Mouse (Mus musculus) mature B cell (primary cell): Measurements from ENCODE around the gene Hps4.

Experiments
- in situ Hi-C: fragments of 300-500 bp; cut with MboI; formaldehyde crosslinking; loops from 2 replicates; pipeline ENCODE4 v1.14.3; 2019

Gene Hps4

DNA sequence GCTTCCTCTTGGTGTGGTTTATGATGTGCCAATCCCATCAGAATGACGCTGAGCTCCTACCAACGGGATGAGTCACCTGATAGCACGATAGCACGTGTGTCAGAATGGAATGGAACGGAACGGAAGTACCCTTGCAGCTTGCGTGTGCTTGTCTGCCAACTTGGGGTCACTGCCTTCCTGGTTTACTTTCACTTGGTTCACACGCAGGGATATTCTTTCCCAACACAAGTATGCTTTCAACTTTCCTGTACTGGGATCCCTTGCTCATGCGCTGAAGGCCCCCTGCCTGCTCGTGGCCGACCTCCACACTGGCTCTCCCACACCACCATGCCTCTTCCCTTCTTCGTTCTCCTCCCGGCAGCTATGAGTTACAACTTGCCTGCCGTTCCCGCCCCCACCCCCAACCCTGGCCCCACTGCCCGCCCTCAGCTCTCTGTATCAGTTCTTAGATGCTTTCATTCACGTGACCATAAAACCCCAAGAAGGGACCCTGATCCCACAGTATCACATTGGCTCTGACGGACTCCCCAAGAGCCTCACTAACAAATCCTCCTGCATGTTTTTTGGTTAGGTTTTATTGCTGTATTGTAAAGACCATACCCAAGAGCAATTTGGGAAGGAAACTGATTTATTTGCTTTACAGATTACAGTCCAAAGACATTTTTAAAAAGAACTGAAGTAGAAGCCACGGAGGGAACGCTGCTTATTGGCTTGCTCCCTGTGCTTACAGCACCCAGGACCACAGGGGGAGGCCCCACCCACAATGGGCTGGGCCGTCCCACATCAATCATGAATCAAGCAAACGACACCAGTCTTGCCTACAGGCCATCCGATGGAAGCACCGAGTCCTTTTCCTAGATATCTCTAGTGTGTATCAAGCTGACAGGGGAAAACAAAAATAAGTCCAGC is 18.0 kb upstream of the Hps4 start:
- in situ Hi-C loops, result no loop called here

DNA sequence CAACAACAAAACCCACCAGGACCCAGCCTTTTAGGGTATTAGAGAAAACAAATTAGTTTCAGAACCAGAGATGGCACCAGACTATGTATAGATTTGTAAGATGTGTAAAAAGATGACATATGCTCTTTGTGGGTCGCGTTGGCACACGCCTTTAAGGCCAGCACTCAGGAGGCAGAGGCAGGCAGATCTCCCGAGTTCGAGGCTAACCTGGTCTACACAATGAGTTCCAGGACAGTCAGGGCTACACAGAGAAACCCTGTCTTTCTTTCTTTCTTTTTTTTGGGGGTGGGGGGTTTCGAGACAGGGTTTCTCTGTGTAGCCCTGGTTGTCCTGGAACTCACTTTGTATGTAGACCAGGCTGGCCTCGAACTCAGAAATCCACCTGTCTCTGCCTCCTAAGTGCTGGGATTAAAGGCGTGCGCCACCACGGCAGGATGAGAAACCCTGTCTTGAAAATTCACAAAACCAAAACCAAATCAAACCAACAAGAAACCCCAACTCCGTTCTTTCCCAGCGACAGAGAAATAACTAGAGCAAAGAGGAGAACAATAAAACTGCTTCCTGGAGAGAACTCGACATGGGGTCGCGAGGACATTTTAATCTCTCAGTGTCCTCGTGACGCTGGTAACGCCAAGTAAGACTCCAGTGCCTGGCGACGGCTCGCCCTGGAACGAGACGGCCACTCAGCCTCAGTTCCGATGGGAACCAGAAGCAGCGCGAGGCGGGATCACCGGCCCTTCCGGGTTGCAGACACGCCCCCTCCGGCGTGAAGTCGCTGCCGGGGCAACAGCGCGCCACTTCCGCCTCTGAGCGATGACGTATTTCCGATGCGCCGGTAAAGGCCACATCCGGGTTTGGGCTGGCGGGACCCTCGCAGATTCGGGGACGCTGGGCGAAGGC is 17.1 kb upstream of the Hps4 start, which contains the start of gene Tfip11:
Gene Tfip11 (plus strand): TSS at position 813 of the 900 bp plus-strand sequence.
- in situ Hi-C loops, result no loop called here

DNA sequence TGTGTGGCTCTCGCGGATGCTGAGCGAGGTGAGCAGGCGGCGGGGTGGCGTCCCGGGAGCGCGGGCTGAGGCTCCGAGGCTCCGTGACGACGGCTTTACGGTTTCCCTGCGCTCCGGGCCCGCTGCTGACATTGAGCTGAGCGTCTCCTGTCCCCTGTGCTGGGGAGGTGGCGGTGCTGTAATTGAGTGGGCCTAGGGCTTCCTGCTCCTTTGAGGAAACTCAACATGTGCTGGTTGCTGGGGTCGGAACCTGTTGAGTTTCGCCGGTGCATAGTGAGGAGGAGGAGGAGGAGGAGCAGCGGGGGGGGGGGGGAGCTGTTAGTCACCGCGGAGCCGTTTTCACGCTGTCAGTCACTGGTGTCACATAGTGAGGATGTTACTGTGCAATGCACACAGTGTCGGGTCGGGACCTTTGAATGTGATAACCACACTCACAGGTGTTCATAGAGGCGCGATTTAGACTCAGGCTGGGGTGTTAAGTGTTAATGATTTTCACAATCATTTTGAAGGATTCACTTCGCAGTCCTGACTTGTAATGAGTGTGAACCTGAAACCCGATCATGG is 16.4 kb upstream of the Hps4 start:
- in situ Hi-C loops, result no loop called here

DNA sequence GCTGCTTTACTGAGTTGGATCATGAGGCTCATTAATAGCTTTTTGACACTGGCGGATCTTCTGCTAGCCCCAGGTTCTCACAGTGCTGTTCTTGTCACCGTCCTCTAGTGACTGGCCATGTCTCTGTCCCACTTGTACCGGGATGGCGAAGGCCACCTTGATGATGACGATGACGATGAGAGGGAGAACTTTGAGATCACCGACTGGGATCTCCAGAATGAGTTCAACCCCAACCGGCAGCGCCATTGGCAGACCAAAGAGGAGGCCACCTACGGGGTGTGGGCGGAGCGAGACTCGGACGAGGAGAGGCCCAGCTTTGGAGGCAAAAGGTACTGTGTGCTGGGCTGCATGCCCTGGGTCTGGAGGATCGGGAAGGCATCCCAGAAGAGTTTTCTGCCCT is 15.0 kb upstream of the Hps4 start:
- in situ Hi-C loops, result no loop called here

DNA sequence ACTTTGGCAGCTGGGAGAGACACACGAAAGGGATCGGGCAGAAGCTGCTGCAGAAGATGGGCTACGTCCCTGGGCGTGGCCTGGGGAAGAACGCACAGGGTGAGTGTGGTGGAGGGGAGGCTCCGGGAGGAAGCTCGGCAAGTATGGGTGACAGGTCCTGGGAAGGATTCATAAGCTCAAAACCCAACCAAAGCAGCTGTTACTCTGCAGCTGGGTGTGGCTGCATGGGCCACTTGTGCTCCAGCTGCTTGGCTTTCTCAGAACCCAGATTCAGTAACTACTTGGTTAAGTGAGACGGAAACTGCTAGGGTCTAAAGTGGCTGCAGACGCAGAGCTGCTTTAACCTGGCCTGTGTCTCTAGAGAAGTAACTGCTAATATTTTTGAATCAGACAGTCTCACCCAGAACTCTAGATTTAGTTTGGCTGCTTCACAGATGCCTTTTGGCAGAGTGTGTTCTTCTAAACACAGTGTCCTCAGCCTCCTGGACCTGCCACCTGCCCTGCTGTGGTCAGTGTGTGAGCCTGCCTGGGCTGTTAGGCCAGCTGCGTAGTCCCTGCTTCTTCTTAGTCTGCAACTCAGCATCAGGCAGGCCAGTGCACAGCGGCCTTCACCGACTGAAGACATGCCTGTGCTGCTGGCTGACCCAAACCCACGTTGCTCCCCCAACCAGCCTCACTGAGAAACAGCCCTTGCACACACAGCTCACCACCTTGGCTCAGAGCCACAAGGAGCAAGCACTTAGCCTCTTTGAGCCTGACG is 12.9 kb upstream of the Hps4 start:
- in situ Hi-C loops, result no loop called here

DNA sequence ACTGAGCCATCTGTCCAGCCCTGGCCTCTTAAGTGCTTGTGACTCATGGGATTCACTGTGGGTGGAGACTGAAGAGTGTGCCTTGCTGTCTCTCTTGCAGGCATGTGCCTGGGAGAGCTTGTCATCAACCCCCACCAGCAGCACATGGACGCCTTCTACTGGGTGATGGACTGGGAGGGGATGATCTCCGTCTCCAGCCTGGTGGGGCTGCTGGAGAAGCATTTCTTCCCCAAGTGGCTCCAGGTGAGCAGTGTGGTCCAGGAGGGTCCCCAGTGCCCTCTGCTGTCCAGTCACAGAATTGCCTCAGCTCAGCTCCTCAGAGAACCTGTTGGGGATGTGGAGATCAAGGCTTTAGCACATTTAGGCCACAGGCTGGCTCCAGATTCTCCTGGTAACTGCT is 7.4 kb upstream of the Hps4 start:
- in situ Hi-C loops, result loop anchor here (5.0 kb wide), 1 partner anchor 93 kb away; no protein-coding TSS in a partner anchor

DNA sequence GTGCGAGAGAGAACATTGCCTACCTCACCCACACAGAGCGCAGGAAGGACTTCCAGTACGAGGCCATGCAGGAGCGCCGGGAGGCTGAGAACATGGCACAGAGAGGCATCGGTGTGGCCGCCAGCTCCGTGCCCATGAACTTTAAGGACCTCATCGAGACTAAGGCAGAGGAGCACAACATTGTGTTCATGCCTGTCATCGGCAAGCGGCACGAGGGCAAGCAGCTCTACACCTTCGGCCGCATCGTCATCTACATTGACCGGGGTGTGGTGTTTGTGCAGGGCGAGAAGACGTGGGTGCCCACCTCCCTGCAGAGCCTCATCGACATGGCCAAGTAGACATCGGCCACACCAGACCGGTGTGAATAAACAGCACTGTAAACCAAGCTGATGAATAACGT is 5.9 kb upstream of the Hps4 start:
- in situ Hi-C loops, result loop anchor here (5.0 kb wide), 1 partner anchor 95 kb away; no protein-coding TSS in a partner anchor

DNA sequence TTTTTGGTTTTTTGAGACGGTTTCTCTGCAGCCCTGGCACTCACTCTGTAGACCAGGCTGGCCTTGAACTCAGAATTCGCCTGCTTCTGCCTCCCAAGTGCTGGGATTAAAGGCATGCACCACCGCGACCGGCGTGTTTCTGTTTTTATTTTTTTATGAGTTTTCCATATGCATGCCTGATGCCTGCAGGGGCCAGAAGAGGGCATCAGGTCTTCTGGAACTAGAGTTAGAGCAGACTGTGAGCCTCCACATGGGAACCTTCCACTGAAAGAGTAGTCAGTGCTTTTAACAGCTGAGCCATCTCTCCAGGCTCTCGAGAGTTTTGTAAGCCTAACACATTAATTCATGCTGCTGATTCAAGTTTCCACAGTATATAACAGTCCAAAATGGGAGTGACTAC is 3.7 kb upstream of the Hps4 start:
- in situ Hi-C loops, result loop anchor here (5.0 kb wide), 1 partner anchor 97 kb away; no protein-coding TSS in a partner anchor

DNA sequence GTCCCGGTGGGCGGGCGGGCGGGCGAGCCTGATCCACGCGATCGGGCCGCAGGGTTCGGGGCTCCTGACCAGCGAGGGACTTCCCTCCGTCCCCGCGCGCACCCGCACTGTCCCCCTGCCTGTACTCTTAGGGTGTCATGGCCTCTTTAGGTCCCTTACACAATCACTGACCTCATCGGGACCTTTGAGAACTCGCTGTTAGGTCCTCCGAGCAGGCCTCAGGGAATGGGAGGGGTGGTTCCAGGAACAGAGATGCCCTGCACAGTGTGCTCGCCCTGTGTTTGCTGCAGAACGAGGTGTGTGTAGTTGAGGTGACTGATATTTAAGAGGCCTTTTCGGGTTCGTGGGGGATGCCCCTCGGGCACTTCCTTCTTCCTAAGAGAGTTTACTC is 317 bp downstream of the Hps4 start:
- in situ Hi-C loops, result no loop called here

DNA sequence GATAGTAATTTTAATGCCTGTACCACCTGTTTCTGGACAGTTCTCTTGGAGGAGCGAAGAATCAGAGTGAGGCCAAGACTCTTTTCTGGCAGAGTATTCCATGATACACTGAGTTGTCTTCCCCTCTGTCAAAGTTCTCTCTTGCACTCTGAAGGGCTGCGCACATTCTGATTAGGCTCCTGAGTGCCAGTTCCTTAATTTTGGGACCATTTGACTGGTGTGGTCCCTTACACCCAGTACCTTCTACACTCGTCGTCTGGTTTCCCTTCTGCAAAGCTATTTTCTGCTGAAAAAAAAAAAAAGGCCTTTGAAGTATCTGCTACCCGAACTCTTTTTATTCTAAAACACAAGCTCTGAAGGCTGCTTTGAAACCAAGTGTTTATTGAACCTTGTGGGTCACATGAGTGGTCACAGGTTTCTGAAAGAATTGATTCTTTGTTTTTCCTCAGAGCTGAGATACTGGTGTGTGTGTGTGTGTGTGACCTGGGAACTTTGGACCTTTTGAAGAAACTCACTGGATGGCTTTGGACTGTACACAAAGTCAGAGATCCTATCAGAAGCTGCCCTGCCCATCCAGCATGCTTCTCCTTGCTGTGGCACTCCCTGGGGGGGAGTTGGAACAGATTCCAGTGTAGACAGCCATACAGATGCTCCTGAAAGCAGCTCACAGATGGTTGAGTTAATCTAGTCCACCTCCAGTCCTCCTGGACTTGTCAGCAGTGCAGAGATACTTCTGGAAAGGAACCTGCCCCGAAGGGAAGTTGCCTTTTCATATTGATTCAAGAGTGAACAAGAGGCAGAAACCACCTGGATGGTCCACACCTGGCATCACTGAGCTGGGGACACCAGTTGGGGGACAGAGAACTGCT is 1.4 kb downstream of the Hps4 start:
- in situ Hi-C loops, result no loop called here

DNA sequence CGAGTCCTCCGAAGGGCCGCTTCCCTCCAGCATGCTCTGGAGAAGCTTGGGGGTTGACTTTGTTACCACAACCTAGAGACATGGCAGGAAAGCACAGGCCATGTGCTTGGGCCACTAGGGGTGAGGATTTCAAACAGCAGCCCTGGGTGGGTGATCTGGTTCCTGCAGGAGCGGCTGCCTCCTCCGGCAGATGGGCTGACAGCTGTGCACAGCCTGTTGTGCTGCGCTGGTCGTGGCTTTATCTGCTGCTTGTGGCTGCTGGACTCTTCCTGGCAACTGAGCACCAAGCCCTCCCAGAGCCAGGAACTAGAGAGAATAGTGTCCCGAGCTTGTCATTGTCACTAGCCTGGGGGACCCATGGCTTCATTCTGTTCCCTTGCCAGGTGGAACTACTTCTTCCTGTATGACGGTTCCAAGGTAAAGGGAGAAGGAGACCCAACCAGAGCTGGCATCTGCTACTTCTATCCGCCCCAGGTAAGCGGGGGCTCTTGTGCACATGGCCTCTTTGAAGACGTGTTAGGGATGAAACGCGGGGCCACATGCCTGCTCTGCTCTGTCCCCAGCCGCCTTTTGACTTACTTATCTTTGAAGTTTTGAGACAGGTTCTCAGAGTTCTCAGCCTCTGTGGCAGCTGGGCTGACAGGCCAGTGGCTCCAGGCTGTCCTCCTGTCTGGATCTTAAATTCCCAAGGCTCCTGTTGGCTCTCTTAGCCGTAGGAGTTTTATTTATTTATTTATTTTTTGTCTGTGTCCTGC is 3.5 kb downstream of the Hps4 start:
- in situ Hi-C loops, result no loop called here

DNA sequence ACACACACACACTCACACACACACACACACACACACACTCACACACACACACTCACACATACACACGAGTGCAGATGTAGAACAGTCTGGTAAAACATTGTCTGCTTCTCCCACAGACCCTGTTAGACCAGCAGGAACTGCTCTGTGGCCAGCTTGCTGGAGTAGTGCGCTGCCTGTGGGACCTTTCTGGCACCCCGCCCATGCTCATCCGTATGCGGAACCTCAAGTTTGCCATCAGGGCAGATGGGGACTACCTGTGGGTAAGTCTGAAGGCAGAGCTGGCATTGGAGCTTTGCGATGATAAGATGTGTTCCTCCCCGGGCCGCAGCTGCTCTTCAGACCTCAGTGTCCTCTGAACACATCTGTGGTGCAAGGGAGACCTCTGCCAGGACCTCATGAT is 6.3 kb downstream of the Hps4 start:
- in situ Hi-C loops, result no loop called here

DNA sequence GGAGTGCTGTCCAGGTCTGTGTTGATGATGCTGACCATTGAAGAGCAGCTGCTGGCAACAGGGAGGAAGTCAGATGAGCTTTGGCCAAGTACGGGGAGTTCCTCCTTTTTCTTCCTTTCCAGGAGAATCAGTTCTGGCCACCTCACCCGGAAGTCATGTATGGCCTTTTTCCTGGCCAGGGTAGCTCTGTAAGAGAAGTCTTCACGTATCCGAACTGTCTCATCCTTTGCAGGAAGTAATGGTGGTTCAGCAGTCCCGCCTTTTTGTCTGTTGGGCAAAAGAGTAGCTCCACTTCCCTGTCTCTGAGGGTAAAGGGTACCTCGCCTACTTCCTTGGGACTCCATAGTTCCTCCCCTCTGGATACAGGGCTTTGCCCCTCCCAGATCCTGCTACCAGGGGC is 12.6 kb downstream of the Hps4 start:
- in situ Hi-C loops, result no loop called here

DNA sequence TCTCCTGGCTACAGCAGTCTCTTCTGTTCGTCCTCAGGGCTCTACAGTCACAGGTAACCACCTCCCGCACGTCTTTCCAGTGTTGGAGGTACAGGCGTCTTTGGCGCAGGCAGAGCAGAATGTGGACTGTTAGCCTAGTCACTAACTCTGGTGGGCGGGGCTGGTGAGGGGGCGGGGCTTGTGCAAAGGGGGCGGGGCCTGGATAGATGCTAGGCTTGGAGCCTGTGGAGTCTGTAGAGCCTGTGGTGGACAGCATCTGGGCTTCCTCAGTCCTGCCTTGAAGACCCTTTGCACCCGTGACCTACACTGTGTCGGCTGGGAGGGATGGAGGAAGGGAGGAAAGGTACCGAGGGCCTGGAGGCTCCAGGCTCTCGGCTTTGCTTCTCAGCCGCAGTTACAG is 13.0 kb downstream of the Hps4 start, which contains the start of gene Gm6583:
Gene Gm6583 (minus strand): TSS at position 124 of the 400 bp plus-strand sequence.
- in situ Hi-C loops, result no loop called here

DNA sequence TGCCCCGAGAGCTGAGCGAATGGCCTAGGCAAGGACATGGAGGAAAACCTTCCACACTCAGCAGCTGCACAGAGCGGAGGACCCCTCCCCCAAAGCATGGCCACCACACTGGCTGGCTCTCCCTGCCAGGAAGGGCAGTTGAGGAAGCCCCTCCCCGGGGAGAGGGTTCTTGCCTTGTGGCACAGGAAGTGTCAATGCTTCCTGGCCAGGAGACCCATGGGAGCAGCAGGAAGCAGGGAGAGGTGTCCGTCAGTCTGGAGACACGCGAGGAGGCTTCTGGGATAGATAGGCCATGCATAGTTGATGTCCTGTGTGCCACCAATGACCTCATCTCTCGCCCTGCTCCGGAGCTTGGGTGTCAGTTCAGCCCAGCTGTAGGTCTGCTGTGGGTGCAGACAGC is 13.4 kb downstream of the Hps4 start:
- in situ Hi-C loops, result no loop called here

DNA sequence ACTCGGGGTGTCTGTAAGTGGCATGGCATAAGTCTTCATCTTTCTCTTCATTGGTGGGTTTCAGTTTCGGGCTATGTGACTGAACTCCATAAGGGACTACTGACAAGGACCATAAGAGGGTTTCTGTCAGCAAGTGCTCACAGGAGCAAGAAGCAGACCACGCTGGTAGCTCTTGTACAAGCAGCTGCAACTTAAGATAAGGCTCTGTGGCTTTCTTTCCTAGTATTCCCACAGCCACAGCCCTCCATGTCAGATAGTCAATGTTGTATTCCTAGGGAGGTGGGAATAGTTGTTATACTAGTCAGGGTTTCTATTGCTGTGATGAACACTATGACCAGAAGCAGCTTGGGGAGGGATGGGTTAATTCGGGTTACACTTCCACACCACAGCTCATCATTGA is 16.6 kb downstream of the Hps4 start:
- in situ Hi-C loops, result no loop called here

DNA sequence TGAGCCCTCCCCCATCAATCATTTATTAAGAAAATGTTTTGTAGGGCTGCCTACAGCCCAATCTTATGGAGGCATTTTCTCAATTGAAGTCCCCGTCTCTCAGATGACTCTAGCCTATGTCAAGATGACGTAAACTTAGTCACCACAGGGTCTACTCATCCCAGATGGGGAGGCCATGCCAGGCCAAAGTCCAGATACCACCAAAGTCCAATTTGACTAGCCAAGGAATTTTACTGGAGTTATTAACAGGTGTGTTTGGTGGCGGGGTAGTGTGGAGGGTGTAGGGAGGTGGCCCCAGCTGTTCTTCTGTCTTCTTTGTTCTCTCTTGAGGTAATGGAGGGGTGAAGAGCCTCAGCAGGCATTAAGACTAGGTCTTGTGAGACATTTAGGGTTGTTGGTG is 17.2 kb downstream of the Hps4 start:
- in situ Hi-C loops, result no loop called here

DNA sequence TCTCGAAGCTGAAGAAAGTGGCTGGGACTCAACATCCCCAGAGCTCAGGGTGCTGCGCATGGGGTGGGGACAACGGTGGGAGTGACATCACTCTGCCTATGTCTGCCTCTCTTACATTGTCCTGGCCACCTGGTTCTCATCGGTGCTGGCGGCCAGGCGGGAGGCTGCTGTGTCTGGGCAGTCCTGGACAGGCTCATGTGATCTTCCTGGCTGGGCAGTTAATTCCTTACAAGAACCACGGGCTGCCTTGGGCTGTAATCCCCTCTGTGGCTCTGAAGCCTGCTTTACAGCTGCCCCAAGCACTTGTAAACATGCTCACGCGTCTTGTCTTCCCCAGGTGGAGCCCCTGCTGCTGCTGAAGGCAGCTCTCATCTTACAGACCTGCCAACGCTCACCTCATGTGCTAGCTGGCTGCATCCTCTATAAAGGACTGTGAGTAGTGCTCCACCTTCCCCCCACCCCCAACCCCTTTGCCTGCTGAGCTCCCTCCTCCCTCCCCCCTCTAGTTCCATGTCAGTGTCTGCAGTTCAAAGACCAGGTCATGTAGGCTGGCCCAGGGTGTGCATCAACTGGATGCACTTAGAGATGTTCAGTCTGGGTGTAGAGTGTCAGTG is 21.4 kb downstream of the Hps4 start:
- in situ Hi-C loops, result no loop called here

DNA sequence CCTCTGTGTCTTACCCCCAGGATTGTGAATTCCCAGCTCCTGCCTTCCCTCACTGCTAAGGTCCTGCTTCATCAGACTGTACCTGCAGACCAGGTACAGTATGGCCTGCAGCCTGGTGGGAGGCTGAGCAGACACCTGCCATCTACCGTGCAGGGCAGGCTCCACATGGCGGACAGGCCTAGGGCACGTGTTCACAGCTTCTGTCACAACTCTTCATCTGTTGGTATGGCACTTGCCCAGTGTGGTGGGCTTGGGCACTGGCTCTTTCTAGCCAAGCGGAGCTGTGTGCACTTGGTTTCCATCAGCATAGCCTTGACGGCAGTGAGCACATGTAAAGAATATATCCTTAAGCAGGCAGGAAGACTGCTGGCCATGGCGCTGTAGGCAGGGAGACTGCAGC is 24.0 kb downstream of the Hps4 start:
- in situ Hi-C loops, result no loop called here
